Mouse (Mus musculus) kidney, adult 2 months (tissue): ENCODE data around the gene Lrguk.

Experiments used
- CTCF ChIP-seq: fragments of 200-500 bp; conservative IDR thresholded peaks from 2 replicates; pipeline ENCODE4 v1.5.1; 2011; ENCODE audit warnings: low read depth, mild to moderate bottlenecking, control low read depth, low read length, moderate library complexity, mixed read lengths; ENCODE audit not compliant: insufficient read depth, insufficient read length
- POLR2A ChIP-seq: fragments of 200-500 bp; IDR thresholded peaks from one replicate; pipeline ENCODE4 v1.6.1; 2011; ENCODE audit warnings: low read depth, low read length, control low read depth

DNA sequence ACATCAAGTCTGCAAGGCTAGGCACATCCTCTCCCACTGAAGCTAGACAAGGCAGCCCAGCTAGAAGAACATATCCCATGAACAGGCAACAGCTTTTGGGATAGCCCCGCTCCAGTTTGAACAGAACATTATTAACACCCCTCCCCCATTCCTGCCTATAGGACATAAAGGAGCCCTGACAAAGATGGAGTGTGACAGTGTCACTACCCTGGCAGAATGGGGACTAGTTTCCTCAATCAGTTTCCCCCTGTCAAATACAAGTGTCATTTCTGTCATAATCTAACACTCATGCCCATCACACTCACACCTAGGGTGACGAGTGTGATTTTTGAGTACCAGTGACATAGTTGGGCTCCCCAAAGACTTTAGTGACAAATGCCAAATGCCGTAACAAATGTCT is 118.8 kb downstream of the Lrguk start:
- TF ChIP-seq CTCF = no peak
- TF ChIP-seq POLR2A = no peak
